Mouse (Mus musculus) hindbrain, embryonic 12.5 days (tissue): ENCODE measurements at regions not wholly inside any gene's neighbourhood (a gene's known extent, or its start where the extent isn't known, plus 50 kb on each side); places are given as distances from the start of the nearest gene placed in this dataset.

Experiments
- ATAC-seq: fragments of 200-750 bp; cut with Nextera tagmentation; 2 replicates; pipeline ENCODE4 v1.8.0; 2017; ENCODE audit warnings: moderate TSS enrichment; ENCODE audit not compliant: low FRiP score
- H3K27ac ChIP-seq: fragments of 300-500 bp; sonication (generic); 2 replicates; pipeline ENCODE4 v1.5.1; 2016; ENCODE audit warnings: mild to moderate bottlenecking
- H3K27me3 ChIP-seq: fragments of 300-500 bp; sonication (generic); 2 replicates; pipeline ENCODE4 v1.6.1; 2016; ENCODE audit warnings: mild to moderate bottlenecking
- H3K36me3 ChIP-seq: fragments of 300-500 bp; sonication (generic); 2 replicates; pipeline ENCODE4 v1.6.1; 2016; ENCODE audit warnings: mild to moderate bottlenecking
- H3K4me1 ChIP-seq: fragments of 300-500 bp; sonication (generic); 2 replicates; pipeline ENCODE4 v1.6.1; 2016
- H3K4me2 ChIP-seq: fragments of 300-500 bp; sonication (generic); replicated peaks from 2 replicates; pipeline ENCODE4 v1.6.1; 2016; ENCODE audit warnings: mild to moderate bottlenecking
- H3K4me3 ChIP-seq: fragments of 300-500 bp; sonication (generic); 2 replicates; pipeline ENCODE4 v1.5.1; 2016; ENCODE audit warnings: mild to moderate bottlenecking
- H3K9ac ChIP-seq: fragments of 300-500 bp; sonication (generic); 2 replicates; pipeline ENCODE4 v1.6.1; 2016; ENCODE audit warnings: mild to moderate bottlenecking, moderate library complexity
- H3K9me3 ChIP-seq: fragments of 300-500 bp; sonication (generic); replicated peaks from 2 replicates; pipeline ENCODE4 v1.6.1; 2016; ENCODE audit warnings: mild to moderate bottlenecking
- WGBS: fragments of 180-500 bp; shearing (Covaris S2); methylation state at CpG from one replicate; pipeline ENCODE4 v1.1.7; 2016; 5-methylcytosine and 5-hydroxymethylcytosine counted together

- no peak overlapping the region for H3K4me2 ChIP-seq
- peaks cover 20% of the 10 kb centered on the region for H3K4me1 ChIP-seq
- H3K9ac ChIP-seq = no peak overlapping the region
- no peak overlapping the region for H3K4me3 ChIP-seq
- H3K27ac ChIP-seq = peak overlapping the region; percentile 60
- no peaks in the 10 kb centered on the region for H3K9me3 ChIP-seq
- H3K27me3 ChIP-seq = 0 out of 2 replicates have a peak, but pooled peaks cover 3% of the 10 kb centered on the region
- no peaks in the 10 kb centered on the region for H3K36me3 ChIP-seq
- WGBS = 49% methylated on average over 10 of the region's 10 CpGs
- ATAC-seq = peak; percentile 69
These were observed 132.2 kb downstream of the Rpl14 start for GRCm38 (mm10) chr9:120703291-120703930.

GRCm38 (mm10) chr9:120706562-120707198 lies 135.4 kb downstream of the Rpl14 start:
- peaks cover 23% of the 10 kb centered on the region for H3K4me1 ChIP-seq

GRCm38 (mm10) chr9:120708507-120708906 lies 137.3 kb downstream of the Rpl14 start:
- H3K9me3 ChIP-seq = peaks cover 8% of the 10 kb centered on the region; the same call in 1 of the 2 replicates
- 0 out of 2 replicates have a peak overlapping the region, but pooled peaks have one; percentile 25 for H3K9ac ChIP-seq
- peak overlapping the region; percentile 37 for H3K4me2 ChIP-seq
- WGBS = 9% methylated on average over 11 of the region's 11 CpGs
- H3K4me1 ChIP-seq = peaks cover 18% of the 10 kb centered on the region
- H3K27me3 ChIP-seq = 0 out of 2 replicates have a peak, but pooled peaks cover 3% of the 10 kb centered on the region
- H3K36me3 ChIP-seq = no peaks in the 10 kb centered on the region
- no peak overlapping the region for H3K27ac ChIP-seq
- no peak for ATAC-seq
- H3K4me3 ChIP-seq = no peak overlapping the region

More at GRCm38 (mm10) chr9:120706562-120707198, 135.4 kb downstream of the Rpl14 start:
- 50% methylated on average over 9 of the region's 9 CpGs for WGBS
- Histone ChIP-seq H3K27ac (no peak overlapping the region), H3K9ac (no peak overlapping the region), H3K36me3 (no peaks in the 10 kb centered on the region), H3K9me3 (peaks cover 7% of the 10 kb centered on the region; the same call in 1 of the 2 replicates), H3K27me3 (0 out of 2 replicates have a peak, but pooled peaks cover 3% of the 10 kb centered on the region), H3K4me3 (no peak overlapping the region), H3K4me2 (no peak overlapping the region)
- ATAC-seq = no peak

GRCm38 (mm10) chr9:120709146-120709655 lies 138.0 kb downstream of the Rpl14 start:
- H3K27me3 ChIP-seq = 0 out of 2 replicates have a peak, but pooled peaks cover 3% of the 10 kb centered on the region
- H3K4me2 ChIP-seq = peak overlapping the region; percentile 37; the same call in 1 of the 2 replicates
- no peak for ATAC-seq
- H3K4me3 ChIP-seq = no peak overlapping the region
- no peak overlapping the region for H3K27ac ChIP-seq
- H3K4me1 ChIP-seq = peaks cover 18% of the 10 kb centered on the region
- WGBS = 64% methylated on average over 10 of the region's 10 CpGs
- no peaks in the 10 kb centered on the region for H3K36me3 ChIP-seq
- no peak overlapping the region for H3K9ac ChIP-seq
- H3K9me3 ChIP-seq = peaks cover 8% of the 10 kb centered on the region; the same call in 1 of the 2 replicates

GRCm38 (mm10) chr9:120712987-120713386 lies 141.7 kb downstream of the Rpl14 start:
- ATAC-seq = no peak
- no peak overlapping the region for H3K4me2 ChIP-seq
- no peaks in the 10 kb centered on the region for H3K27me3 ChIP-seq
- H3K4me3 ChIP-seq = no peak overlapping the region
- no peak overlapping the region for H3K27ac ChIP-seq
- peaks cover 8% of the 10 kb centered on the region; the same call in 1 of the 2 replicates for H3K9me3 ChIP-seq
- peaks cover 8% of the 10 kb centered on the region; the same call in 1 of the 2 replicates for H3K4me1 ChIP-seq
- H3K36me3 ChIP-seq = no peaks in the 10 kb centered on the region
- no peak overlapping the region for H3K9ac ChIP-seq
- 92% methylated on average over 2 of the region's 2 CpGs for WGBS

- 83% methylated on average over 7 of the region's 7 CpGs for WGBS
- H3K27ac ChIP-seq = no peak overlapping the region
- no peak overlapping the region for H3K4me2 ChIP-seq
These were observed 144.4 kb downstream of the Rpl14 start for GRCm38 (mm10) chr9:120715665-120716121.

GRCm38 (mm10) chr9:120718812-120719211 lies 147.6 kb downstream of the Rpl14 start:
- Histone ChIP-seq H3K4me1 (0 out of 2 replicates have a peak, but pooled peaks cover 2% of the 10 kb centered on the region), H3K9ac (no peak overlapping the region), H3K4me2 (no peak overlapping the region), H3K4me3 (no peak overlapping the region), H3K27ac (no peak overlapping the region), H3K9me3 (no peaks in the 10 kb centered on the region), H3K36me3 (no peaks in the 10 kb centered on the region), H3K27me3 (no peaks in the 10 kb centered on the region)
- WGBS = 86% methylated on average over 3 of the region's 3 CpGs
- no peak for ATAC-seq

More at GRCm38 (mm10) chr9:120715665-120716121, 144.4 kb downstream of the Rpl14 start:
- Histone ChIP-seq H3K9ac (no peak overlapping the region), H3K4me3 (no peak overlapping the region), H3K36me3 (no peaks in the 10 kb centered on the region), H3K27me3 (no peaks in the 10 kb centered on the region), H3K4me1 (no peaks in the 10 kb centered on the region), H3K9me3 (peaks cover 8% of the 10 kb centered on the region; the same call in 1 of the 2 replicates)
- ATAC-seq = no peak

GRCm38 (mm10) chr9:120721451-120722123 lies 150.3 kb downstream of the Rpl14 start:
- WGBS = 94% methylated on average over 9 of the region's 9 CpGs
- no peak overlapping the region for H3K9ac ChIP-seq
- 0 out of 2 replicates have a peak, but pooled peaks cover 2% of the 10 kb centered on the region for H3K4me1 ChIP-seq
- H3K27ac ChIP-seq = no peak overlapping the region
- ATAC-seq = no peak
- no peaks in the 10 kb centered on the region for H3K9me3 ChIP-seq
- H3K4me3 ChIP-seq = no peak overlapping the region
- H3K4me2 ChIP-seq = no peak overlapping the region
- no peaks in the 10 kb centered on the region for H3K36me3 ChIP-seq
- H3K27me3 ChIP-seq = no peaks in the 10 kb centered on the region

GRCm38 (mm10) chr9:120723026-120723425 lies 151.8 kb downstream of the Rpl14 start:
- WGBS = 75% methylated on average over 5 of the region's 5 CpGs
- H3K36me3 ChIP-seq = no peaks in the 10 kb centered on the region
- 0 out of 2 replicates have a peak, but pooled peaks cover 4% of the 10 kb centered on the region for H3K9me3 ChIP-seq
- no peak for ATAC-seq
- H3K27me3 ChIP-seq = no peaks in the 10 kb centered on the region
- no peak overlapping the region for H3K27ac ChIP-seq
- H3K4me1 ChIP-seq = 0 out of 2 replicates have a peak, but pooled peaks cover 2% of the 10 kb centered on the region
- no peak overlapping the region for H3K4me3 ChIP-seq
- H3K4me2 ChIP-seq = no peak overlapping the region
- no peak overlapping the region for H3K9ac ChIP-seq

- ATAC-seq = no peak
- Histone ChIP-seq H3K27ac (0 out of 2 replicates have a peak overlapping the region, but pooled peaks have one; percentile 4), H3K9ac (no peak overlapping the region), H3K4me1 (peaks cover 39% of the 10 kb centered on the region), H3K4me2 (no peak overlapping the region), H3K27me3 (no peaks in the 10 kb centered on the region), H3K9me3 (0 out of 2 replicates have a peak, but pooled peaks cover 2% of the 10 kb centered on the region), H3K36me3 (no peaks in the 10 kb centered on the region), H3K4me3 (no peak overlapping the region)
- WGBS = 34% methylated on average over 8 of the region's 8 CpGs
These were observed 160.8 kb downstream of the Rpl14 start for GRCm38 (mm10) chr9:120731952-120732622.

- no peaks in the 10 kb centered on the region for H3K9me3 ChIP-seq
- H3K4me1 ChIP-seq = peaks cover 41% of the 10 kb centered on the region
- no peak for ATAC-seq
- H3K27ac ChIP-seq = peak overlapping the region; percentile 52
- no peak overlapping the region for H3K4me3 ChIP-seq
- WGBS = 18% methylated on average over 14 of the region's 14 CpGs
- no peak overlapping the region for H3K4me2 ChIP-seq
- no peaks in the 10 kb centered on the region for H3K36me3 ChIP-seq
- H3K9ac ChIP-seq = no peak overlapping the region
- H3K27me3 ChIP-seq = no peaks in the 10 kb centered on the region
These were observed 161.5 kb downstream of the Rpl14 start for GRCm38 (mm10) chr9:120732650-120733293.
